Mouse (Mus musculus): ENCODE results near the gene Larp7. TPM values are rescaled to one million over a fixed set of nuclear protein-coding genes. Genes with fewer than 3 reads are reported as not detected.

Gene Larp7
- polyA plus RNA-seq, 1 experiment, result 116 TPM

DNA sequence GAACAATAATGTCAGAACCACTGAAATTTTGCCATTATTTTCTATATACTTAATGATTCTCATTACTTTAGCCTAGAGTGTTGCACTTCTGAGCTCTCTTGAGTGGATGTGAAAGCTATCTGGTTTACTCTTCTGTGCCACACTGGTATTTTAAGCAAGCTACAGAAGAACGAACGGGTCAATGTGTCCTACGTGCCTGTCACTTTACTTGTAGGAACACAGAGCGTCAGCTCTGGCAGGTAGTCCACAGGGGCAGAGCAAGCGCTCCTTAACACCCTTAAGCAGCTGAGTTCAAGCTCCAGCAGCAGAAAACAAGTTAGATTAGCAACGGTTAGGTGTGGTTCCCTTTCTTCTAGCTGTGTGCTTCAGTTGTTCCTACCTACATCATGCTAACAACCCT, 14.0 kb downstream of the Larp7 start:
- no peak overlapping the region for H3K9ac ChIP-seq (ENCODE audit: low read depth, poor library complexity, severe bottlenecking)
- no peak overlapping the region for H3K27ac ChIP-seq (ENCODE audit: insufficient read depth, low read length)
- no peaks in the 10 kb centered on the region for H3K27me3 ChIP-seq (ENCODE audit: control insufficient read depth, insufficient read depth, low read length, poor library complexity, severe bottlenecking)
- H3K4me1 ChIP-seq (ENCODE audit: control insufficient read depth, insufficient read depth, low read length), result no peaks in the 10 kb centered on the region
- peaks cover 14% of the 10 kb centered on the region for H3K36me3 ChIP-seq (ENCODE audit: control insufficient read depth, insufficient read depth, low read length, poor library complexity, severe bottlenecking)
- TF ChIP-seq POLR2A (IDR thresholded peaks at IDR 0.05; ENCODE audit: insufficient read depth, low read length) (no peak), CTCF (IDR thresholded peaks at IDR 0.05; ENCODE audit: low read depth, low read length) (no peak), EP300 (IDR thresholded peaks at IDR 0.05; ENCODE audit: insufficient read depth, low read depth, low read length) (no peak)
- H3K9me3 ChIP-seq (replicated peaks; ENCODE audit: control insufficient read depth, insufficient read depth, low read length, poor library complexity, severe bottlenecking), result no peaks in the 10 kb centered on the region
- no peak overlapping the region for H3K4me3 ChIP-seq (ENCODE audit: low read depth, low read length)

DNA sequence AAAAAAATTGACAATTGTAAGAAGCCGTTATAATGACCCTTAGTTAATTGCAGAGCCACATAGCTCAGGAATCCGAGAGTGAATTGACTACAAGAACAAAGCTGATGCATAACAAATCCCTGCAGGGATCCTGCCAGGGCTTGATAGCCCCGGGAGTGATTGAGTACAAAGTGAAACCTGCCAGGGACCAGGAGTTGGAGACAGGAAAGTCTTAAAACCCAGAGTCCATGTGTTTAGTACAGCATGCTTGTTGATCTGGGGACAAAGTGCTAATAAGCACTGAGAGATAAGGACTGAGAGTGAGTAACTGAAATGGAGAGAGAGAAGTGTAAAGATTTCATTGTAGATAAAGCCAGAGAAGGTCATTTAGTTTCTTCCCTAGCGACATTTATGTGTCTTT, 22.9 kb downstream of the Larp7 start:
- Histone ChIP-seq H3K4me1 (ENCODE audit: control insufficient read depth, insufficient read depth, low read length) (no peaks in the 10 kb centered on the region), H3K27ac (ENCODE audit: insufficient read depth, low read length) (no peak overlapping the region), H3K9ac (ENCODE audit: low read depth, poor library complexity, severe bottlenecking) (no peak overlapping the region), H3K27me3 (ENCODE audit: control insufficient read depth, insufficient read depth, low read length, poor library complexity, severe bottlenecking) (no peaks in the 10 kb centered on the region), H3K4me3 (ENCODE audit: low read depth, low read length) (no peak overlapping the region), H3K36me3 (ENCODE audit: control insufficient read depth, insufficient read depth, low read length, poor library complexity, severe bottlenecking) (no peaks in the 10 kb centered on the region), H3K9me3 (replicated peaks; ENCODE audit: control insufficient read depth, insufficient read depth, low read length, poor library complexity, severe bottlenecking) (no peaks in the 10 kb centered on the region)
- TF ChIP-seq EP300 (IDR thresholded peaks at IDR 0.05; ENCODE audit: insufficient read depth, low read depth, low read length) (0 out of 2 replicates have a peak, but pooled peaks have one; percentile 14), CTCF (IDR thresholded peaks at IDR 0.05; ENCODE audit: low read depth, low read length) (no peak), POLR2A (IDR thresholded peaks at IDR 0.05; ENCODE audit: insufficient read depth, low read length) (no peak)

DNA sequence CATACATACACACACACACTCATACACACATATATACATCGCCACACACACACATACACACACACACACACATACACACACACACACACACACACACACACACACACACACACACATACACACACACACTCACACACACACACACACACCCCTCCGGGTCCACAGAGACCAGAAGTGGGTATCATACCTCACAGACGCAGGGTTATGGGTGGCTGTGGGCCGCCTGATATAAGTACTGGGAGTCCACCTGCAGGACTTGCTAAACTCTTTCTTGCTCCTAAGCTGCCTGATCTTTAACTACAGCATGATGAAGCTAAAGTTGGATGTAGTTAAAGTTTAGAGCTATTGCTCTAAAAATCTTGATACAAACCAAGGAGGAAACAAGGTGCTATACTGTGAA, 23.3 kb downstream of the Larp7 start:
- Histone ChIP-seq H3K36me3 (ENCODE audit: control insufficient read depth, insufficient read depth, low read length, poor library complexity, severe bottlenecking) (no peaks in the 10 kb centered on the region), H3K4me1 (ENCODE audit: control insufficient read depth, insufficient read depth, low read length) (no peaks in the 10 kb centered on the region), H3K27me3 (ENCODE audit: control insufficient read depth, insufficient read depth, low read length, poor library complexity, severe bottlenecking) (no peaks in the 10 kb centered on the region), H3K27ac (ENCODE audit: insufficient read depth, low read length) (no peak overlapping the region), H3K4me3 (ENCODE audit: low read depth, low read length) (no peak overlapping the region), H3K9ac (ENCODE audit: low read depth, poor library complexity, severe bottlenecking) (no peak overlapping the region), H3K9me3 (replicated peaks; ENCODE audit: control insufficient read depth, insufficient read depth, low read length, poor library complexity, severe bottlenecking) (no peaks in the 10 kb centered on the region)
- TF ChIP-seq CTCF (IDR thresholded peaks at IDR 0.05; ENCODE audit: low read depth, low read length), result no peak
- TF ChIP-seq POLR2A (IDR thresholded peaks at IDR 0.05; ENCODE audit: insufficient read depth, low read length), result no peak
- no peak for TF ChIP-seq EP300 (IDR thresholded peaks at IDR 0.05; ENCODE audit: insufficient read depth, low read depth, low read length)

DNA sequence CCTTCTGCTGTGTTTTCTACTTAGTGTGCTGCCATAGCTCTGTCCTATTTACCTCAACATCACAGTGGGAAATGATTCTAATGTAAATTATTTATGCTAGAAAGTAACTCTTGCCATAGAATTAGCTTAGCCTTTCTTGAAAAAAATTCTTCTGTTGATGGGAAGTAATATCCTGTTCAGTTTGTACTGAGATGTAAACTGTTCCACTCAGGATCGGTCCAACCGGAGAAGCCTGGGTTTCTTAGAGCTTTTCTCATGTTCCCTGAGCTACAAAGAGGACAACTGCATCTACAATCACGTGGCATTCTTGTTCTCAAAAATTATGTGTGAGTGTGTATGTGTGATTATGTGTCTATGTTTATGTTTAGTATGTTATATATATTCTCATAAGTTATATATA, 23.9 kb downstream of the Larp7 start:
- Histone ChIP-seq H3K9ac (ENCODE audit: low read depth, poor library complexity, severe bottlenecking) (no peak overlapping the region), H3K4me1 (ENCODE audit: control insufficient read depth, insufficient read depth, low read length) (no peaks in the 10 kb centered on the region), H3K27me3 (ENCODE audit: control insufficient read depth, insufficient read depth, low read length, poor library complexity, severe bottlenecking) (no peaks in the 10 kb centered on the region), H3K9me3 (replicated peaks; ENCODE audit: control insufficient read depth, insufficient read depth, low read length, poor library complexity, severe bottlenecking) (no peaks in the 10 kb centered on the region), H3K36me3 (ENCODE audit: control insufficient read depth, insufficient read depth, low read length, poor library complexity, severe bottlenecking) (no peaks in the 10 kb centered on the region), H3K4me3 (ENCODE audit: low read depth, low read length) (no peak overlapping the region), H3K27ac (ENCODE audit: insufficient read depth, low read length) (no peak overlapping the region)
- no peak for TF ChIP-seq POLR2A (IDR thresholded peaks at IDR 0.05; ENCODE audit: insufficient read depth, low read length)
- no peak for TF ChIP-seq EP300 (IDR thresholded peaks at IDR 0.05; ENCODE audit: insufficient read depth, low read depth, low read length)
- TF ChIP-seq CTCF (IDR thresholded peaks at IDR 0.05; ENCODE audit: low read depth, low read length), result no peak

DNA sequence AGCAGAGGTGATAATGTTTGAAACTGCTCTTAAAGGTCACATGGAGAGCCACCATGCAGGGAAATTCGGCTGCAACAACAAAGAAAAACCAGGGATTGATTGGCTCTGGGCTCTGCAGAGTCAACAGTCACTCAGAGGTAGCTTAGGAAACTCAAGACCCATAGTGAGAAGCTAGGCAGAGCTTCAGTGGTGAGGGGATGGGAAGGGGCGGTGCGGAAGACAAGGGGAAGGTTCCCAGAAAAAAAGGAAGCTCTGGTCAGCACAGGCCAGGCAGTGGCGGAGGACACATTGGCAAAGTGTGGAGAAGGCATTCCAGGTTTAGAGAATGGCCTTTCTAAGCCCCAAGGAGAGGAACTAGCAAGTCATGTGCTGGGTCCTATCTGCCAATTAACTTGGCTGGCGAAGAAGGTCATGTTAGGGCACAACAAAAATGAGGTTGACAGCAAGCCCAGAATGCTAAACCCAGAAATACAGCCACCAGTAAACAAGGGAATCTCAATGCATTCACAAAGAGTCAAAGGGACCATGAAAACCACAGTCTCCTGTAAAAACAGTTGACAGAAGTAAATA, 25.6 kb downstream of the Larp7 start:
- Histone ChIP-seq H3K9ac (ENCODE audit: low read depth, poor library complexity, severe bottlenecking) (no peak overlapping the region), H3K4me1 (ENCODE audit: control insufficient read depth, insufficient read depth, low read length) (no peaks in the 10 kb centered on the region), H3K9me3 (replicated peaks; ENCODE audit: control insufficient read depth, insufficient read depth, low read length, poor library complexity, severe bottlenecking) (no peaks in the 10 kb centered on the region), H3K4me3 (ENCODE audit: low read depth, low read length) (no peak overlapping the region), H3K36me3 (ENCODE audit: control insufficient read depth, insufficient read depth, low read length, poor library complexity, severe bottlenecking) (no peaks in the 10 kb centered on the region), H3K27ac (ENCODE audit: insufficient read depth, low read length) (no peak overlapping the region), H3K27me3 (ENCODE audit: control insufficient read depth, insufficient read depth, low read length, poor library complexity, severe bottlenecking) (no peaks in the 10 kb centered on the region)
- TF ChIP-seq POLR2A (IDR thresholded peaks at IDR 0.05; ENCODE audit: insufficient read depth, low read length) (no peak), CTCF (IDR thresholded peaks at IDR 0.05; ENCODE audit: low read depth, low read length) (no peak), EP300 (IDR thresholded peaks at IDR 0.05; ENCODE audit: insufficient read depth, low read depth, low read length) (no peak)

DNA sequence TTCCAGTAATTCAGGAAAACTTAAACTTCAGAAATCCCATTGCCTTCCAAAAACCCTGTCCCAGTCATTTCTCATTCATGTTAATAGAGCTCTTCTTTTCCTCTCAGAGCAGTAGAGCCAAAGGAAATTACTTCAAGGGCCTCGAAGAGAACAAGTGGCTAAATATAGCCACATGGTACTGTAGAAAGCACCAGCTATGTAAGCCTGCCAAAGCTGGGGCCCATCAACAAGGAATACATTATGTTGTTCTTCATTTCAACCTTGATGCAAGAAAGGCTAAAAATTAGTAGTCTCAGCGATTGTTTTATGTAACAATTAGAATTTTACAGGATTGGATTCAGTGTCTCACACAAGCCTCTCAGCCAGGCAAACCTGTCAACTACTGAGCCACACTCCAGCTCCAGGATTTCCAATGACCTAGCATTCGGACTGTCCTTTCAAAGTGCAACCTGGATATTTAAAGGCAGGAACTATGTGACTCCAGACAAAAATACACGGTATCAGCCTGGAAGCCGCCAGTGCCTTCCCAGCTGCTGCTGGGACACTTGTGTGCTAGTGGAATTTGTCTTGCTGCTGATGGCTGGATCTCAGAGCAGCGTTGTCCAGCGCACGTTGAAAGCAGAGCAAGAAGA, 27.8 kb downstream of the Larp7 start:
- no peak overlapping the region for H3K9ac ChIP-seq (ENCODE audit: low read depth, poor library complexity, severe bottlenecking)
- H3K4me3 ChIP-seq (ENCODE audit: low read depth, low read length), result no peak overlapping the region
- no peaks in the 10 kb centered on the region for H3K9me3 ChIP-seq (replicated peaks; ENCODE audit: control insufficient read depth, insufficient read depth, low read length, poor library complexity, severe bottlenecking)
- peaks cover 3% of the 10 kb centered on the region for H3K4me1 ChIP-seq (ENCODE audit: control insufficient read depth, insufficient read depth, low read length)
- no peaks in the 10 kb centered on the region for H3K36me3 ChIP-seq (ENCODE audit: control insufficient read depth, insufficient read depth, low read length, poor library complexity, severe bottlenecking)
- TF ChIP-seq EP300 (IDR thresholded peaks at IDR 0.05; ENCODE audit: insufficient read depth, low read depth, low read length) (no peak), POLR2A (IDR thresholded peaks at IDR 0.05; ENCODE audit: insufficient read depth, low read length) (no peak), CTCF (IDR thresholded peaks at IDR 0.05; ENCODE audit: low read depth, low read length) (no peak)
- no peaks in the 10 kb centered on the region for H3K27me3 ChIP-seq (ENCODE audit: control insufficient read depth, insufficient read depth, low read length, poor library complexity, severe bottlenecking)
- no peak overlapping the region for H3K27ac ChIP-seq (ENCODE audit: insufficient read depth, low read length)
